Mouse (Mus musculus): ENCODE measurements around the gene Olfr191. TPM values are rescaled to one million over a fixed set of nuclear protein-coding genes. Genes with fewer than 3 reads are reported as not detected.
"Not testable (repeated sequence)": the region's sequence is repeated elsewhere in the genome, so short reads cannot be mapped to it uniquely, and the experiment has no call there.

Gene Olfr191
- polyA plus RNA-seq, 1 experiment from 2014 or later, result not detected

- DNase-seq (no peak), ATAC-seq (ENCODE audit: insufficient read depth) (no peak)
- Histone ChIP-seq H3K4me3 (ENCODE audit: low read depth, low read length) (no peak overlapping the region), H3K4me1 (ENCODE audit: insufficient read depth) (no peaks in the 10 kb centered on the region), H3K4me2 (no peak overlapping the region), H3K36me3 (ENCODE audit: insufficient read depth) (no peaks in the 10 kb centered on the region), H3K27ac (ENCODE audit: low read depth) (no peak overlapping the region), H3K9me3 (ENCODE audit: low read depth, low read length) (no peaks in the 10 kb centered on the region), H3K27me3 (ENCODE audit: insufficient read depth, low read length) (no peaks in the 10 kb centered on the region), H3K9ac (no peak overlapping the region)
- WGBS, result 89% methylated on average over 1 of the region's 1 CpGs
- no peak for TF ChIP-seq CTCF (IDR thresholded peaks at IDR 0.05; ENCODE audit: low read depth)
Measured at GRCm38 (mm10) chr16:59073520-59073919, 16.1 kb downstream of the Olfr191 start.

- Histone ChIP-seq H3K27ac (ENCODE audit: low read depth) (no peak overlapping the region), H3K4me1 (ENCODE audit: insufficient read depth) (no peaks in the 10 kb centered on the region), H3K9me3 (ENCODE audit: low read depth, low read length) (no peaks in the 10 kb centered on the region), H3K27me3 (ENCODE audit: insufficient read depth, low read length) (no peaks in the 10 kb centered on the region), H3K4me3 (ENCODE audit: low read depth, low read length) (no peak overlapping the region), H3K4me2 (no peak overlapping the region), H3K36me3 (ENCODE audit: insufficient read depth) (no peaks in the 10 kb centered on the region), H3K9ac (no peak overlapping the region)
- ATAC-seq (ENCODE audit: insufficient read depth) (no peak), DNase-seq (no peak)
- no peak for TF ChIP-seq CTCF (IDR thresholded peaks at IDR 0.05; ENCODE audit: low read depth)
Measured at GRCm38 (mm10) chr16:59071755-59072154, 17.9 kb downstream of the Olfr191 start.

- not testable (repeated sequence) for H3K4me3 ChIP-seq (ENCODE audit: low read depth, low read length); H3K9me3 ChIP-seq (ENCODE audit: low read depth, low read length); H3K4me1 ChIP-seq (ENCODE audit: insufficient read depth); H3K9ac ChIP-seq; H3K4me2 ChIP-seq; H3K36me3 ChIP-seq (ENCODE audit: insufficient read depth); H3K27me3 ChIP-seq (ENCODE audit: insufficient read depth, low read length); H3K27ac ChIP-seq (ENCODE audit: low read depth)
- 42% methylated on average over 3 of the region's 3 CpGs for WGBS
- ATAC-seq (ENCODE audit: insufficient read depth), result peak; percentile 84; the same call in 1 of the 2 replicates
- DNase-seq, result peak; percentile 11
Measured at GRCm38 (mm10) chr16:59062411-59062810, 27.2 kb downstream of the Olfr191 start.

- not testable (repeated sequence) for H3K4me2 ChIP-seq; H3K9me3 ChIP-seq (ENCODE audit: low read depth, low read length); H3K9ac ChIP-seq; H3K4me3 ChIP-seq (ENCODE audit: low read depth, low read length); H3K4me1 ChIP-seq (ENCODE audit: insufficient read depth); H3K36me3 ChIP-seq (ENCODE audit: insufficient read depth); DNase-seq; ATAC-seq (ENCODE audit: insufficient read depth); H3K27ac ChIP-seq (ENCODE audit: low read depth); H3K27me3 ChIP-seq (ENCODE audit: insufficient read depth, low read length)
- WGBS, result 84% methylated on average over 2 of the region's 2 CpGs
Measured at GRCm38 (mm10) chr16:59049286-59049685, 40.3 kb downstream of the Olfr191 start.

GRCm38 (mm10) chr16:59048860-59049259, 40.8 kb downstream of the Olfr191 start:
- DNase-seq, result no peak
- no peak overlapping the region for H3K27ac ChIP-seq (ENCODE audit: low read depth)
- no peak overlapping the region for H3K4me3 ChIP-seq (ENCODE audit: low read depth, low read length)
- no peaks in the 10 kb centered on the region for H3K27me3 ChIP-seq (ENCODE audit: insufficient read depth, low read length)
- H3K4me2 ChIP-seq, result no peak overlapping the region
- no peak for TF ChIP-seq CTCF (IDR thresholded peaks at IDR 0.05; ENCODE audit: low read depth)
- ATAC-seq (ENCODE audit: insufficient read depth), result no peak
- H3K36me3 ChIP-seq (ENCODE audit: insufficient read depth), result no peaks in the 10 kb centered on the region
- WGBS, result 76% methylated on average over 1 of the region's 1 CpGs
- H3K9ac ChIP-seq, result no peak overlapping the region
- H3K9me3 ChIP-seq (ENCODE audit: low read depth, low read length), result no peaks in the 10 kb centered on the region
- no peaks in the 10 kb centered on the region for H3K4me1 ChIP-seq (ENCODE audit: insufficient read depth)

- Histone ChIP-seq H3K27me3 (ENCODE audit: insufficient read depth, low read length) (no peaks in the 10 kb centered on the region), H3K27ac (ENCODE audit: low read depth) (no peak overlapping the region), H3K9ac (no peak overlapping the region), H3K4me3 (ENCODE audit: low read depth, low read length) (no peak overlapping the region), H3K4me2 (no peak overlapping the region), H3K9me3 (ENCODE audit: low read depth, low read length) (no peaks in the 10 kb centered on the region), H3K36me3 (ENCODE audit: insufficient read depth) (no peaks in the 10 kb centered on the region), H3K4me1 (ENCODE audit: insufficient read depth) (no peaks in the 10 kb centered on the region)
- DNase-seq, result no peak
- no peak for ATAC-seq (ENCODE audit: insufficient read depth)
- no peak for TF ChIP-seq CTCF (IDR thresholded peaks at IDR 0.05; ENCODE audit: low read depth)
- 51% methylated on average over 4 of the region's 4 CpGs for WGBS
Measured at GRCm38 (mm10) chr16:59047579-59047978, 42.0 kb downstream of the Olfr191 start.

GRCm38 (mm10) chr16:59045835-59046234, 43.8 kb downstream of the Olfr191 start:
- no peak overlapping the region for H3K4me2 ChIP-seq
- H3K4me3 ChIP-seq (ENCODE audit: low read depth, low read length), result no peak overlapping the region
- no peak for DNase-seq
- no peaks in the 10 kb centered on the region for H3K36me3 ChIP-seq (ENCODE audit: insufficient read depth)
- whole genome bisulfite sequencing, result 68% methylated on average over 3 of the region's 3 CpGs
- TF ChIP-seq CTCF (IDR thresholded peaks at IDR 0.05; ENCODE audit: low read depth), result no peak
- ATAC-seq (ENCODE audit: insufficient read depth), result no peak
- no peaks in the 10 kb centered on the region for H3K4me1 ChIP-seq (ENCODE audit: insufficient read depth)
- no peaks in the 10 kb centered on the region for H3K9me3 ChIP-seq (ENCODE audit: low read depth, low read length)
- H3K27me3 ChIP-seq (ENCODE audit: insufficient read depth, low read length), result no peaks in the 10 kb centered on the region
- H3K9ac ChIP-seq, result no peak overlapping the region
- H3K27ac ChIP-seq (ENCODE audit: low read depth), result no peak overlapping the region

- Histone ChIP-seq H3K27me3 (ENCODE audit: insufficient read depth, low read length) (no peaks in the 10 kb centered on the region), H3K4me3 (ENCODE audit: low read depth, low read length) (no peak within 1 kb of the TSS), H3K4me2 (0 out of 2 replicates have a peak within 1 kb of the TSS, but pooled peaks have one; percentile 18), H3K9me3 (ENCODE audit: low read depth, low read length) (no peaks in the 10 kb centered on the region), H3K27ac (ENCODE audit: low read depth) (no peak within 1 kb of the TSS), H3K4me1 (ENCODE audit: insufficient read depth) (no peaks in the 10 kb centered on the region), H3K9ac (no peak within 1 kb of the TSS), H3K36me3 (ENCODE audit: insufficient read depth) (no peaks in the 10 kb centered on the region)
- WGBS, result 44% methylated on average over 7 of the region's 7 CpGs
- DNase-seq (peak; percentile 17), ATAC-seq (ENCODE audit: insufficient read depth) (no peak)
- TF ChIP-seq CTCF (IDR thresholded peaks at IDR 0.05; ENCODE audit: low read depth), result no peak
Measured at GRCm38 (mm10) chr16:59039710-59040109, 49.9 kb downstream of the Olfr191 start, which contains the start of gene Olfr187. Gene Olfr187, minus strand, starts transcription at chr16:59039767.

Other genes with a start within 250 kb of the Olfr191 start
- gene Olfr177, start 215.1 kb downstream of the Olfr191 start, polyA plus RNA-seq (2014; fragmentation: Nextera tagmentation; extraction: Ambion mirVana), result not detected in 2 replicates
- not detected in 2 replicates for gene Olfr178, start 197.8 kb downstream of the Olfr191 start, polyA plus RNA-seq (2014; fragmentation: Nextera tagmentation; extraction: Ambion mirVana)
- gene Olfr181, start 161.1 kb downstream of the Olfr191 start, polyA plus RNA-seq (2014; fragmentation: Nextera tagmentation; extraction: Ambion mirVana), result not detected in 2 replicates
- gene Olfr180, start 160.4 kb downstream of the Olfr191 start, polyA plus RNA-seq (2014; fragmentation: Nextera tagmentation; extraction: Ambion mirVana), result not detected in 2 replicates
- gene Olfr183, start 94.5 kb downstream of the Olfr191 start, polyA plus RNA-seq (2014; fragmentation: Nextera tagmentation; extraction: Ambion mirVana), result not detected in 2 replicates
- gene Olfr186, start 59.5 kb downstream of the Olfr191 start, polyA plus RNA-seq (2014; fragmentation: Nextera tagmentation; extraction: Ambion mirVana), result not detected in 2 replicates
- not detected in 2 replicates for gene Olfr187, start 50.1 kb downstream of the Olfr191 start, polyA plus RNA-seq (2014; fragmentation: Nextera tagmentation; extraction: Ambion mirVana)
- gene Olfr190, start 11.8 kb downstream of the Olfr191 start, polyA plus RNA-seq (2014; fragmentation: Nextera tagmentation; extraction: Ambion mirVana), result not detected in 2 replicates
- gene Olfr193, start 22.1 kb upstream of the Olfr191 start, polyA plus RNA-seq (2014; fragmentation: Nextera tagmentation; extraction: Ambion mirVana), result not detected in 2 replicates
- not detected in 2 replicates for gene Olfr194, start 31.2 kb upstream of the Olfr191 start, polyA plus RNA-seq (2014; fragmentation: Nextera tagmentation; extraction: Ambion mirVana)
- gene Olfr195, start 57.2 kb upstream of the Olfr191 start, polyA plus RNA-seq (2014; fragmentation: Nextera tagmentation; extraction: Ambion mirVana), result not detected in 2 replicates
- gene Olfr196, start 80.6 kb upstream of the Olfr191 start, polyA plus RNA-seq (2014; fragmentation: Nextera tagmentation; extraction: Ambion mirVana), result not detected in 2 replicates
- not detected in 2 replicates for gene Olfr198, start 113.7 kb upstream of the Olfr191 start, polyA plus RNA-seq (2014; fragmentation: Nextera tagmentation; extraction: Ambion mirVana)
- not detected in 2 replicates for gene Olfr199, start 129.9 kb upstream of the Olfr191 start, polyA plus RNA-seq (2014; fragmentation: Nextera tagmentation; extraction: Ambion mirVana)
- not detected in 2 replicates for gene Olfr201, start 182.8 kb upstream of the Olfr191 start, polyA plus RNA-seq (2014; fragmentation: Nextera tagmentation; extraction: Ambion mirVana)
- not detected in 2 replicates for gene Olfr202, start 197.0 kb upstream of the Olfr191 start, polyA plus RNA-seq (2014; fragmentation: Nextera tagmentation; extraction: Ambion mirVana)
- gene Olfr203, start 209.1 kb upstream of the Olfr191 start, polyA plus RNA-seq (2014; fragmentation: Nextera tagmentation; extraction: Ambion mirVana), result not detected in 2 replicates
- not detected in 2 replicates for gene Olfr204, start 228.4 kb upstream of the Olfr191 start, polyA plus RNA-seq (2014; fragmentation: Nextera tagmentation; extraction: Ambion mirVana)
- gene Olfr205, start 241.3 kb upstream of the Olfr191 start, polyA plus RNA-seq (2014; fragmentation: Nextera tagmentation; extraction: Ambion mirVana), result not detected in 2 replicates